Mouse (Mus musculus) testis, postnatal 10 days (tissue): ENCODE results near the gene Slc25a39.

Experiments used
- DNase-seq: peaks from one replicate; pipeline ENCODE4 v3.0.0; 2021; ENCODE audit warnings: low spot score

Slc25a39 gene

DNA sequence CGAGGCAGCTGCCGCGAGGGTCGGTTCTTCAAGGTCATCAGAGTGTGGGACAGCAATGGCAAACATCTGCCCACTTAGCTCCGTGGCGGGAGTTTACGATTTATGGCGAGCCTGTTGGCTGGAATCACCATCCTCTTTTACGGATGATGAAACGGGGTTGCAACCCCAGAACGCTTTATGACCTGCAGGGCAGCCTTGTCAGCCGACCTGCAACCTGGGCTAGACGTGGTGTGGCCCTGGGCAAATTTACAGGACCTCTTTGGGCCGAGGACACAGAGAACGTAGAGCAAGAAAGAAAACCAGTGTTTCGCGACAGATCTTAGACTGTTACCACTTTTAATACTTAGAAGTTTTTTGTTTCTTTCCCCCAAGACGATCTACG, at the start of gene Slc25a39:
Gene Slc25a39 (minus strand): TSS at position 113 of the 382 bp plus-strand sequence.
- DNase-seq = no peak

DNA sequence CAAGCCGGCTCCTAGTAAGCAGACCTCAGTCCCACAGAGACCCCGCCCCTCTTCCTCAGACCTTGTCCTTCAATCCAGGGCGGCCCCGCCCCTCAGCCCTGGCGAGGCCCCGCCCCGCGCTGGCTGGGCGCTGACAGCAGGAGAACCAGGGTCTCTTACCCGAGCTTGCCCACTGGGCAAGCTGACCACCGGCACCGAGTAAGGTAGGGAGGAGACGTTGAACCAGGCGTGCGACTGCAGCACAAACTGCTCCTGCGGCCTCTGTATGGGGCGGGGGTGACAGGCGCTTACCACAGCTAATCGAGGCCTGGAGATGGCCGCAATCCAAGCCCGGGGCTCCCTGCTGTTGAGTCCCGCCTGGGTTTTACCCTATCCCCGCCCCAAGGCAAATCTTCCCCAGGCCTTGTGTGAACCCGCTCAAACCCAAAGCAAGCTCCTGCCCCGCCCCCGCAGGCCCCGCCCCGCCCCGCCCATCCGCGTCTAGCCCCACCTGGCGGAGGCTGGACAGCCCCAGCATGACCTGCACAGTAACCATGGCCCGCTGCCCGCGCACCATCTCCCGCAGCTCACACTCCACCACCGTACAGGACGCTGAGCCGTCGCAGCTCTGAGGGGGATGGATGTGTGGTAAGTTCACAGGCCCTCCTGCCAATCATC, 48.1 kb upstream of the Slc25a39 start:
- peak; percentile 84 for DNase-seq

DNA sequence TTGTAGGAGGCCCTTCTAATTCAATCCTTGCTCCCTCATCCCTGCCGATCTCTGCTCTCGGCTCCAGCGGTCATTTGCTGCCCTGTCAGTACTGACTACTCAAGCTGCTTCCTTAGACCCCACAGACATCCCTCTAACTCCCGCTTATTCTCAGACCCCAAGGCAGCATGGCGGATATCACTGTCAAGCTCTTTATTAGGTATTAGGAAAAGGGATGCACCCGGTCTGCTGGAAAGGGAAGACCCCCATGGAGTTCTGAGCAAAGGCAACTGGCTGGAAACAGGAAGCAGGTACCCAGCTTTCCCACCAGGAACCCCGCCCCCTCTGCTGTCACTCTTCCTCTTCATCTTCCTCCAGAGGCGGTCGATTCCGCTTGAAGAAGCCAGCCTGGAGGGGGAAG, 45.4 kb upstream of the Slc25a39 start:
- no peak for DNase-seq

DNA sequence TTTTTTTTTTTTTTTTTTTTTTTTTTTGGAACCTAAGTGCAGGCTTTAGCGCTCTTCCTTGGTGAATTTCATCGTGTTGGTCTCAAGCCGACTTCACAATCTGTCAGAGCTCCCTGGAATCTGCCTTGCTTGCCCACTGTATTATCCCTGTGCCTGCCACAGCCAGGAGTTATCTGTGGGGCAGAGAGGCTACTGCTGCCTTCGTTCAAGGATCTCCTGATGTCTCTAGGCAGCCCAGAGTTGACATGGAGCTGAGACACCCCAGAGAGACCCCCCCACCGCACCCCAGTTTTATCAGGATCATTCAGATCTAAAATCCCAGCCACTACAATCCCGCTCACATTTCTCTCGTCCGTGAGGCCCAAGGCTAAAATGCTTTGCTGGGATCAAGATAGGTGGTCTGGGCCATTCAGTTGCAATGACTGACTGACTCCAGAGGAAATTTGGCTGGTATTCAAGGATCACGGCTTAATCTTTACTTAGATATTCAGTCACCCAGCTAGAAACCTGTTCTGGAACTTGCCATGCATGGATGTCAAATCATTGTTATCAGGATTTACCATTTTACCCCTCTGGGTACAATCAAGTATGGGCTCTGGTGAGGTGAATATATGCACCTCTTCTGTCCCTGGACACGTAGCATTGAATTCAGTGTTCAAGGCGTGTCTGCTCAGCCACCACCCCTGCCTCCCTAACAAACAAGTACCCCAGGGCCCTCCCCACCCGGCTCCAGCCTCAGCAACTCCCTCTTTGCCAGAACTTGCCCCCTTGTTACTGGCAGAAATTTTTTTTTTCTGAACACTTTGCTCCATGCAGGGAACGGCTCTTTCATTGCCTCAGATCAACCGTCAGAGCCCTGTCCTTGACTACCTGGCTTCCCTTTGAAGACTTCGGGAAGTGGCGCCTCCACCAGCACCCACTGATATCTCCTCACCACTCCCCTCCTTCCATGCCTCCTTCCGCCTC, 41.6 kb upstream of the Slc25a39 start:
- no peak for DNase-seq

DNA sequence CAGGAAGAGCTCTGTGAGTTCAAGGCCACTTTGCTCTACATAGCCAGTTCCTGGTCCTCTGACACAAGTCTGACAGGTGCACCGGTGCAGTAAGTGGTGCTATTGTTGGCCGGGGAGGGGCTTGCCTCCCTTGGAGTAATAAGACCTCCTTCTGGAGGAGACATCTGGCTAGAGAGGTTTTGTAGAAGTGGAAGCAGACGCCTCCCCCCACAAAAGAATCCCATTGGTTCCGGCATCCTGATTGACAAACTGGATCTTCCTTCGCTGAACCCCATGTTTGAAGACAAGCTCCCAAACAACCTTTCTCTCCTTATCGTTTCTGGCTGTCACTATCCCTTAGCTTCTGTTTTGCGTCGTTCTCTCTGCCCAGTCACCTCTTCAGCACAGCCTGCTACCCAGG, 40.6 kb upstream of the Slc25a39 start:
- no peak for DNase-seq

DNA sequence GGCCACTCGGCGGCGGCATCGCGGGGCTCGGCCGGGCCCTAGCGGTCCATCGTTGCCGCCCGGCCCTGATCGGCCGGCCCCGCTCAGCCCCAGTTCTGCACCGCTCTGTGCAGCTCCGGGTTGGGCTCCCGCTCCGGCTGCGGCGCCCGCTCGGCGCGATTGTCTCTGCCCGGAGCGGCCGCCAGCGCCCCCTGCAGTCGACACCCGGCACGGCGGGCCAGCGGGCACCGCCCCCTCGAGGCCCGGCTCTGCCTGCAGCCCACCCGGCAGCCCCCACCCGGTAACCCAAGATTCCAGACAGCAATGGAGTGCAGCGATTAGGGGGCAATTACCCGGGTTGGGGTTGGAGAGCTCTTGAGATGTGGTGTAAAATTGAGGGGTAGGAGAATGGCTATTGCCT, 39.8 kb upstream of the Slc25a39 start, which contains the start of gene Fam171a2:
Gene Fam171a2 (minus strand): TSS at position 186 of the 400 bp plus-strand sequence.
- DNase-seq = peak; percentile 90

DNA sequence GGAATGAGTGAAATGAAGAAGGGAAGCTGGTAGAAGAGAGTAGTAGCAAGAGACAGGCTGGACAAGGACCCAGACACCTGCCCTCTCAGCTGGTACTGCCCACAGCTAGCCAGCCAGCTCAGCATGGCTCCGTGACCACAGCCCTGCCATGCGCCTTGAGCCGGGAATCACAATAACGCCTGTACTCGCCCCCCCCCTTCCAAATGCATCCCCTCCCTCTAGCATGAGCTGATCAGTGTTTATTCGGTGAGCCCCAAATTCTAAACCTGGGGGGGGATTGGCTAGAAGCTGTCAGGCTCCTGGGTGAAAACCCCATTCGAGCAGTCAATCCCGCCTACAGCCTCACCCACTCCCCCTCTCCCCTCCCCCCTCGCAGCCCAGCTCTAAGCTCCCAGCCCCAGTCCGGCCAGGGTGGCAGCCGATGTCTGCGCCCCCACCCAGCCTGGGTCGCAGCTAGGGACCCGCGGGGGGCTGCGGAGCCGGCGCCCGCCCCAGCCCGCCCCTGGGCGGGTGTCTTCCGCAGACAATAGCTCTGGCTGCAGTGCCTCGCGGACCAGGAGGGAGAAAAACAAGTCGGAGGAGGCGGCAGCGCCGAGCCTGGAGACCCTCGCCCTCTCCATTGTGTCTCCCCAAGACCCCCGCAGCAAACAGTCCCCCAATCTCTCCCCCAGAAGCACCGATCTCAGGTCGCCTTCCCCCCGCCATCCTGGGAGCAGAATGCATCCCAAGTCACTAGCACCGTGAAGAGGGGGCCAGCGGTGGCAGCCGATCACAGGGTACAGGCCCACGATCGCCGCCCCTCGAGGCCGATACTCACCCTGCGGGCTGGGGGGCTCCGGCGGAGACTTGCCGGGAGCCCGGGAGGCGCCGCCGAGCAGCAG, 39.1 kb upstream of the Slc25a39 start:
- DNase-seq = peak; percentile 66

DNA sequence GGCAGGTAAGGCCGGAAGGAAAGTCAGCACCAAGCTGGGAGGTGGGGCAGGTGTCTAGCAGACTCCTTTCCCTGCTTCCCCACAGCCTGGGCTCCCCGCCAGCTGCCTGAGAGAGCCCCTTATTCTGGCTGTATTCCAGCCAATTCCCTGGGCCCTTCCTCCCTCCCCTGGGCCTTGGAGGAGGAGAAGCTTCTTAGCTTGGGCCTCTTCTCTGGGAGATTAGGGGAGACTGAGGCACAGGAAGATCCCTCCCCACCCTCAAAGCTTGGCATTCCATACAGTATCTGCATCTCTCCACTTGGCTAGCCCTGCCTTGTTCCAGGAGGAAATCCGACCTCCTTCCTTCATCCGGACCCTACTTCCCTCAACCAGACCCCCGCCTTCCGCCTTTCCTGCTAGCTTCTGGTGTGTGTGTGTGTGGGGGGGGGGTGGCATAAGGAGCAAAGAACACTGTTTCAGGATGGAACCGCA, 38.2 kb upstream of the Slc25a39 start:
- no peak for DNase-seq

DNA sequence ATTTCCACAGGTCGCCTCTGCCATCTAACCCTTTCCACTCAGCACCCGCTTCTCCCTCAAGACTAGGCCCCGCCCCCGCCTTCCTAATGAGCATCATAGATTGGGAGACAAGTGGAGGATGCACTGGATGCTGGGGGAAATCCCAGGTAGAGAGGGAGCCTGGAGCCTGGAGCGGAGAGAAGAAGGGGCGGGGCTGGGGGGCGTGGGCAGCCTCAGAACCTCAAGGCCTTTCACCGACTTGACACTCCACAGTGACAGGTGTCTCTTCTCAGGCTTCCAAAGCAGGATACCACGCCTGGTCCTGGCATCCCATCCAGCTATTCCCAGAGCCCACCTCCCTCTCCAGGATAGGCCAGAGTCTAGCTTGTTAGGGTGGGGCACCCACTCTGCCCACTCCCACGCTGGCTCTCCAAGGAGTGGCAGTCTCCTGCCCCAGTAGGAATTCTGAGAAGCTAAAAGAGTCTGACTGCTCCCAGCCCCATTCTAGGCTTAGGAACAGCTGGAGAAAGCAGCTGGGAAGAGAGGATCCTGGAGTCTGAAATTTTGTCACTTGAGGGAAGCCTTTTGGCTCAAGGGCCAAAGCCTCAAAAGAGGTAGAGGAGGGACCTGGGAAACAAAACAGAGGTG, 37.6 kb upstream of the Slc25a39 start:
- DNase-seq = peak; percentile 73

DNA sequence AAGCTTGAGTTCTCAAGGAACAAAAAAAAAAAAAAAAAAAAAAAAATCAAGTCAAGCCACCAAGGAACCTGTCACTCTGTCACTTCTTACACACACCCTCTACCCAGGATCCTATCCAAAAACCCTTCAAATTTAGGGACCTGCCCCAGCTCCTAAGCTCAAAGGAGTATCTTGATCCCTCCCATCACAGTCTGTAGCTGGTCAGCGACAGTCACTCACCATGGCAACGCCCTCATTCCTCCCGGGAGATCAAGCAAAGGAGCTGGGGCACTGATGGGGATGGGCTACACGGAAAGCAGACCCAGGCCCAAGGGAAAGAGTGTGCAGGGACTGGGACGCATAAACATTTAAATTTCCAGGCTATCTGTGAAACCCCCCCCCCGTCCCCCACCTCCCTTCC, 37.0 kb upstream of the Slc25a39 start:
- no peak for DNase-seq

DNA sequence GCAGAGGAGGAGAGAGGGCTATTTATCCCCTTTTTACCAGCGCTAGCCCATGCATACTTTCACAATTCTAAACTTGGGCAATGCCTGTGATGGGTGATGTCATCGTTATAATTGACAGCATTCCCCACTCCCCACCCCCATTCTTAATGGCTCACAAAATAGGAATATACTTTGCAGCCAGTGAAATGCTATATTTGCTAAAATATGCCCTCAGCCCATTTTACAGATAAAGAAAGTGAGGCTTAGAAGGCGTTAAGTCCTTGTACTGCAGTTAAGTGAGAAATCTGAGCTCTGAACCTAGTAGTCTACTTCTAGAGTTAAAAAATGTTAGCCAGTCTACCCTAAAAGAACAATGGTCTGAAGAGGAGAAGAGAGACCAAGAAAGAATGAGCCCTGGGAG, 36.6 kb upstream of the Slc25a39 start:
- DNase-seq = no peak

DNA sequence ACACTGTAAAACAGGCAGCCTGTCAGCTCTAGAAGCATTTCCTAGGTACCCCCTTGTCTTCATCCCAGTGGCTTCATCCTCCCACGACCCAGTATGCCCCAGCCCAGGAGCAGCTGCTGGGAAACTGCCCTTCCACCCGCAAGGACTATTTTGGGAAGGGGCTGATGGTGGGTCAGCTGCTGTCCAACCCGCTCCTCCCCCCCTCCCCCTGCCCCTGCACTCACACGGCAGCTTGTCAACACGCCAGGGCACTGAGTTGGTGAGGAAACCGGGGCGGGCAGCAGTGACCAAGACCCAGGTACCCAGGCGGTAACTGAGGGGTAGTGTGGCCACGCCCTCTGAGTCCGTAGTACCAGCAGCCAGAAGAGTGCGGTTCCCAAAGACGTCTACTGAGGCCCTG, 36.0 kb upstream of the Slc25a39 start:
- DNase-seq = no peak

DNA sequence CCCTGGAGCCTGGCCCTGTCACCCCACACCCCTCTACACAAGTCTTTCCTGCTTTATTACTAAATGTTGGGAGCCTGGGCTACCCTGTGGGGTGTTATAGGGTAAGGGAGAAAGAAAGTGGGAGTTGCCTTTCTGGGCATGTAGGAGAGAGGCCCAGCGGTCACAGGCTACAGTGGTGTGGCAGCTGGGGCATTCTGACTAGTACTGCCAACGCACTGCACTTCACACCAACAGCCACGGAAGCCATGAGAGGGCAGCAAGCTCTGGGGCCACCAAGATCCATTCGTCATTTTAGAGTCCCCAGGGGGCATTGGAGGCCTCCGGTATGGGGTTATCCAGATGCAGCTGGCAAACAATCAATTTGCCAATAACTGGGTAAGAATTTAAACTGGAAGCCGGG, 34.3 kb upstream of the Slc25a39 start:
- DNase-seq = no peak

DNA sequence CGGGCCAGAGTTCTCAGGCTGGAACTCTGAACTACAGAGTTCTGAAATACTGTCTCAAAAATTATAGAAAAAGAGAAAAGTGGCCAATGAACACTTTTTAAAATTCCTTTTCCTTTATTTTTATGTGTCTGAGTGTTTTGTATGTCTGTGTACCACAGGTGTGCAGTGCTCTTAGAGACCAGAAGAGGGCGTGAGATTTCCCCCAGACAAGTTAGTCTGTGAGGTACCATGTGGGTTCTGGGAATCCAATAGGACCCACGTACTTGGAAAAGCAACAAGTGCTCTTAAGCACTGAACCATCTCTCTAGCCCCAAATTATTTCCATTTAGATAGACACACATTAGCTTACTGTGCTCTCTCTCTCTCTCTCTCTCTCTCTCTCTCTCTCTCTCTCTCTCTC, 33.7 kb upstream of the Slc25a39 start:
- no peak for DNase-seq

DNA sequence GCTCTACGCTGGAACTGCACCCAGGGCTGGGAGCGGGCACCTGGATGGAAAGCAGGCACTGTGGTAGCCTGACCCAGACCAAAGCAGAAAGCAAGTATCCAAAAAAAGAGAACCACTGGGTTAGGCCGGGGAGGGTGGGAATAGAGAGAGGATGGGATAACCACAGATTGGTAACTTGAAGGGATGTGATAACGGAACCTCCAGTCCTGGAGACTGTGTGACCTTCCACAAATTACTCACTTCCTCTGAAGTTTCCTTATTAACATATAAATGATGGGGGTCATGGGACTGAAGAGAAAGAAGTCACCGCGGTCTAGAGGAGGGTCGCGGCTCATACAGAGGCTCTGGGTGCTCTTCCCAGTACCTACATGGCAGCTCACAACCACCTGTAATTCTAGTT, 32.5 kb upstream of the Slc25a39 start:
- DNase-seq = no peak

DNA sequence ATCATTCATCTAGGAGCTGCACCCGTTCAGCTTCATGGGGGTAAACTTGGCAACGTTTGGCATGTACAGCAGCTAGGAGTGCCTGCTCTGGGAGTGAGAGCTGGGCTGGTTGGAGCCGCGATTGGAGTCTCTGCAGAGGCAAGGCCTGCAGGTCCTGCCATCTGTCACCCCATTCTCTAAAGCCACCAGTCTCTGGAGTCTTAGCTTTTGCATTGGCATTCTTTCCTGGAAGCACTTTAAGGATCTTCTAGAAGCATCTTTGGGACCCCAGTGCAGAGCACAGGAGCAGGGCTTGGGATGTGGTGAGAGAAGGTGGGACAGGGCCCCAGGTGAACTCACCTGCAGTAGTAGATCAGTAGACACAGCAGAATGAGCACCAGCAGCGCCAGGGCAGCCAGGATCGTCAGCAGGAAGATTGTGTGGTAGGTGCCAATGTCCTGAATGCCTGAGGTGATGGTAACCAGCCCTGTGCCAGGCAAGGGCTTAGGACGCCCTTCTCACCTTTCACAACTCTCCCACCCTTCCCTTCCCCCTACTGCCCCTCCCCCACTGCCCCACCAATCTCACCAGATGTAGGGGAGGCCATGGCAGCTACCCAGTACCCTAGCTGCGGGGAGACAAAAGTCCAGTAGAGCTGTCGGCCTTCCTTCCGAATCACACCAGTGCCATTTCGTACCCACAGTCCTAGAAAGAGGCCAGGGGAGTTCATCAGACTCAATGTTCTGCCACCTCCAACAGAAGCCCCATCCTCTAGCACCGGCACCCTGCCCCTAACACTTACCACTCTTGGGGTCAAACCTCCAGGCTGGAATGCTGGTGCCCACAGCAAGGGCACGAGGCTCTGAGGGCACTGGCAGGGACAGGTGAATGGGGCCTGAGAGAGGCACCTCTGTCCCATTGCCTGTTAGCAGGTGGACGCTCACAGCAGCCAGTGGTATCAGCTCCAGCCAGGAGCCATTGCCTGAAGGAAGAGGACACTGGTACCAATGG, 31.6 kb upstream of the Slc25a39 start:
- no peak for DNase-seq

DNA sequence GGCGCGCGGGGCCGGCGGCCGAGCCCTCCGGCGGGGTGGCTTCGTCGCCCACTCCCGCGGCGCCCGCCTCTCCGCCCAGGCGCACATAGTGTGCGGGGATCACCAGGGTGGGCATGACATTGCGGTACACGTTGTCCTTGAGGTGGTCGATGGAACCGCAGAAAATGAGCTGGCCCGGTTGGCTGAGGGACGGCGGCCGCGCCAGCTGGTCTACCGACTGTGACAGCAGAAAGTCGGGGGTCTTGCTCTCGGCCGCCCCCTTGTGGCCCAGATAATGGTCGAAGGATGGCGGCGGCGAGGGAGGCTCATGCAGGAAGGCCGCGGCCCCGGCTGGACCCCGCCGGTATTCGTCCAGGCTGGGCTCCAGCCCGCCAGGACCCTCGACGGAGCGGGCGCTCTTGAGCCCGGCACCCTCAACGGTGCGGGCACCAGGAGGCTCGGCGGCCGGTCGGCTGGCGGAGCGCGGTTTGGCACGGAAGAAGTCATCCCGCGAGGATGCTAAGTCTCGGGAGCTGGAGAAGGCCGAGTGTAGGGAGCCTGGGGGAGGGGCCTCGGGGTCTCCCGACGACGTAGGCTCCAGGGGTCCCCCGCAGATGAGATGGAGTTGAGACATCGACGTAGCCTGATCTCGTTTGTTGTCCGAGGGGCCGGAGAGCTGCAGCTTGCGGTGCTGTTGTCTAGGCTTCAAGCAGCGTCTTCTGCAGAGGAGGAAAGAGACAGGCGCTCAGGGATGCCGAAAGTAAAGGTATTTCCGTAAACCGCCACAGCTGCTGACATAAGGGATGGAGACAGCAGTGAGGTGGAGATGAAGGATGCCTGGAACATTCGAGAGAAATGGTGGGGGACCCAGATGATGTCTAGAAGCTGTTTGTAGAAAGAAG, 30.7 kb upstream of the Slc25a39 start:
- DNase-seq = peak; percentile 96

DNA sequence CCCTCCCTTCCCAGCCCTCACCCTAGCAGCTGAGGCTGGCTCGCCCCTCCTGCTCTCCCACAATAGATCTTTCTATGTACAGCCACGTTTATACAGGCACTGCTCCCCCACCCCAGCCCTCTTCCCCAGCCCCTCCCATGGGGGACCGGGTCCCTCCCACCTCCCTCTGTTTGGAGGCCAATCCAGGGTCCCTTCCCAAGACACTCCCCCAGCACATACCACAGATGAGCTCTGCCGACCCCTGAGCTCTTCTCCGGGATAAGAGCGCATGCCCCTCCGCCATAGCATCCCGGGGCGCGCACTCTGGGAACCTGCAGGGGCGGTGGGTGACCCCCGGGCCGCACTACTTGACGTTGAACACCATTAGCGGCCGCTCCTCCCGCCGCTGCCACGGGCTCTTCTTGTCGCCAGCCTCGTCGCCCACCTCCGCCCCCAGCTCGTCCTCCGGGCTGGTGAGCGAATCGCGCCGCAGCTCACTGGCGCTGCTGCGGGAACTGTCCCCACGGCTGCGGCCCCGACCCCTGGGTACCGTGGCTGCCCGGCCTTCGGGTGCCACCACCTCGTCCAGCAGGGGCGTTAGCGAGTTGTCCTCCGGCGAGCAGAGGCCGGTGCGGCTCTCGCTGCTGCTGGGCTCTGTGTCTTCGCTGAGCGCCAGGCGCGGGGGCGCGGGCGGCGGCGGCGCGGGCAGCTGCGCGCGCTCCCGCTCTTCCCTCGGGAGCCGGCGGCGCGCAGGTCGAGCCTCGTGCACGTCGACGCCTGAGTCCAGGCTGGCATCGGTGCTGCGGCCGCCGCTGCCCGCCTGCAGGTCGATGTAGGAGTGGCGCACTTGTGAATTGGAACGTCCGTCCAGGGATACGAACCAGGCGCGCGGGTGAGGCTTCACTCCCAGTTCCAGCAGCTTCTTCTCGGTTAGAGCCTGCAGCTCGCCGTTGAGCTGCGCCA, 29.6 kb upstream of the Slc25a39 start:
- peak; percentile 86 for DNase-seq
